Mouse (Mus musculus) liver, embryonic 16.5 days (tissue): Measurements from ENCODE around the gene Gemin5. TPM values are rescaled to one million over a fixed set of nuclear protein-coding genes. Genes with fewer than 3 reads are reported as not detected.
A peak's percentile ranks its signal among the peaks of the same experiment; 100 is the strongest.
"Not testable (repeated sequence)": the region's sequence is repeated elsewhere in the genome, so short reads cannot be mapped to it uniquely, and the experiment has no call there.

Source experiments
- ATAC-seq: fragments of 200-750 bp; cut with Nextera tagmentation; 2 replicates; pipeline ENCODE4 v1.8.0; 2017; ENCODE audit warnings: low read depth, mild to moderate bottlenecking, moderate number of reproducible peaks, moderate library complexity
- H3K27ac ChIP-seq: fragments of 300-500 bp; sonication (generic); 2 replicates; pipeline ENCODE4 v1.5.1; 2014; ENCODE audit warnings: mild to moderate bottlenecking, low read length
- H3K27me3 ChIP-seq: fragments of 300-500 bp; sonication (generic); 2 replicates; pipeline ENCODE4 v1.6.1; 2014; ENCODE audit warnings: low read depth, low read length, mixed read lengths; ENCODE audit not compliant: control insufficient read depth, insufficient read depth
- H3K36me3 ChIP-seq: fragments of 300-500 bp; sonication (generic); 2 replicates; pipeline ENCODE4 v1.6.1; 2014; ENCODE audit warnings: mild to moderate bottlenecking; ENCODE audit not compliant: control insufficient read depth, insufficient read depth
- H3K4me1 ChIP-seq: fragments of 300-500 bp; sonication (generic); 2 replicates; pipeline ENCODE4 v1.6.1; 2014; ENCODE audit warnings: low read depth, low read length, mixed read lengths; ENCODE audit not compliant: control insufficient read depth
- H3K4me2 ChIP-seq: fragments of 300-500 bp; sonication (generic); 2 replicates; pipeline ENCODE4 v1.6.1; 2014; ENCODE audit warnings: low read depth, low read length, mixed read lengths
- H3K4me3 ChIP-seq: fragments of 300-500 bp; sonication (generic); 2 replicates; pipeline ENCODE4 v1.5.1; 2014; ENCODE audit warnings: low read depth, mild to moderate bottlenecking, low read length
- H3K9ac ChIP-seq: fragments of 300-500 bp; sonication (generic); 2 replicates; pipeline ENCODE4 v1.6.1; 2014; ENCODE audit warnings: low read depth, low read length
- H3K9me3 ChIP-seq: fragments of 300-500 bp; sonication (generic); replicated peaks from 2 replicates; pipeline ENCODE4 v1.6.1; 2016; ENCODE audit warnings: low read length; ENCODE audit not compliant: control insufficient read depth
- WGBS: fragments of 180-500 bp; shearing (Covaris S2); extraction: QIAGEN DNeasy Blood & Tissue Kit; methylation state at CpG from one replicate; pipeline ENCODE4 v1.1.7; 2014; ENCODE audit not compliant: insufficient replicate concordance; 5-methylcytosine and 5-hydroxymethylcytosine counted together
- polyA plus RNA-seq: library from polyadenylated mRNA; unstranded; fragments of >200 nt; fragmentation: Nextera tagmentation; extraction: Ambion mirVana; gene quantifications from 2 replicates; pipeline ENCODE4 v1.2.1, GENCODE M21; 2015

The Gemin5 gene
- polyA plus RNA-seq, 1 experiment from 2014 or later = 7.2 TPM

DNA sequence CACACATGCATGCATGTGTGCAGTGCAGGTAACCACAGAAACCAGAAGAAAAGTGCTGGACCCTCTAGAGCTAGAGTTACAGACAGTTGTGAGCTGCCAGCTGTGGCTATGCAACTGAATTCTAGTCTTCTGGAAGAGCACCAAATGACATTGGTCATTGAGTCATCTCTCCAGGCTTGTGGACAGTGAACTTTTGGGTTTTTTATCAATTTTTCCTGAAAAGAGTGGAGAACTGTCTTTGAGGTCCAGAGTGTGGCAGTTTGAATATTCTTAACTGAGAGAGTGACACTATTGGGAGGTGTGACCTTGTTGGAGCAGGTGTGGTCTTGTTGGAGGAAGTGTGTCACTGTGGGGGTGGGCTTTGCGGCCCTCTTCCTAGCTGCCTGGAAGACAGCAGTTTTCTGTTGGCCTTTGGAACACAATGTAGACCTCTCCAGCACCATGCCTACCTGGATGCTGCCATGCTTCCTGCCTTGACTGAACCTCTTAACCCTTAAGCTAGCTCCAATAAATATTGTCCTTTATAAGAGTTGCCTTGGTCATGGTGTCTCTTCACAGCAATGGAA, 42.1 kb upstream of the Gemin5 start:
- Histone ChIP-seq H3K9ac (no peak overlapping the region), H3K27me3 (no peaks in the 10 kb centered on the region), H3K9me3 (no peaks in the 10 kb centered on the region), H3K4me3 (no peak overlapping the region), H3K27ac (no peak overlapping the region), H3K4me1 (peaks cover 23% of the 10 kb centered on the region), H3K4me2 (no peak overlapping the region), H3K36me3 (no peaks in the 10 kb centered on the region)
- no peak for ATAC-seq
- 57% methylated on average over 1 of the region's 1 CpGs for WGBS

DNA sequence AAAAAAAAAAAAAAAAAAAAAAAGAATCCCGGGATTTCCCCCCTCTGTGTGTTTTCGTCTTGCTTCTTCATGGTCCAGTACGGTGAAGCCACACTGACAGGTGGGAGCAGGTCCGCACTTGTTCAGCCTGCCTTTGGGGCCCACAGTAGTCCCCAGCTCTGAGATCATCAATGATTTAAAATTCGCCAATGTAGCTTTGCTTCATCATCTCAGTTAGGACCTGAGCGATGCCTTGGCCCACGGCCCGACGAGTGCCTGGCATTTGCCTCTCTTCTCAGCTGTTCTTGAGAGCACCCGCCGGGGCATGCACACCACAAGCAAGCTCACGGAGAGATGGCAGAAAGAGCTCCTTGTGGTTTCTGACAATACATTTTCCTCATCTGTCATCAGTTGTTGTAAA, 32.7 kb upstream of the Gemin5 start:
- no peaks in the 10 kb centered on the region for H3K27me3 ChIP-seq
- H3K4me2 ChIP-seq = no peak overlapping the region
- no peaks in the 10 kb centered on the region for H3K9me3 ChIP-seq
- H3K27ac ChIP-seq = no peak overlapping the region
- WGBS = 82% methylated on average over 12 of the region's 12 CpGs
- H3K36me3 ChIP-seq = no peaks in the 10 kb centered on the region
- ATAC-seq = no peak
- peaks cover 8% of the 10 kb centered on the region; the same call in 1 of the 2 replicates for H3K4me1 ChIP-seq
- no peak overlapping the region for H3K4me3 ChIP-seq
- H3K9ac ChIP-seq = no peak overlapping the region

DNA sequence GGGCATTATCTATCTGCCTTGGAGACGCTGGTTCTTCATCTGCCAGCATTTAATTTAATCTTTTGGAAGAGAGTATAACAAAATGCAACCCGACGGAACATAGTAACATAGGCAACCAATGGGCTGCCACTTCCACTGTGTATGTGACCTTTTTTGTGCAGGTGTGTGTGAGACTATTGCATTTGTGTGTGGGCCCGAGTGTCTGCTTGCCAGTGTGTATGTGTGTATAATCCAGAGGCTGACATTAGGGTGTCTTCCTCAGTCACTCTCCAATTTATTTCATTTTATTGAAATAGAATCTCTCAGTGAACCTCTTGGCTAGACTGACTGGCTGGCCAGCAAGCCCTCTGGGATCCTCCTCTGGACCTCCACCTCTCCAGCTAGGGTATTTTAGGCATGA, 31.9 kb upstream of the Gemin5 start:
- Histone ChIP-seq H3K4me2 (peak overlapping the region; percentile 58), H3K9ac (no peak overlapping the region; the same call in 1 of the 2 replicates), H3K4me3 (no peak overlapping the region; the same call in 1 of the 2 replicates), H3K27ac (no peak overlapping the region), H3K9me3 (no peaks in the 10 kb centered on the region), H3K27me3 (no peaks in the 10 kb centered on the region), H3K4me1 (peaks cover 8% of the 10 kb centered on the region; the same call in 1 of the 2 replicates), H3K36me3 (no peaks in the 10 kb centered on the region)
- 69% methylated on average over 4 of the region's 4 CpGs for WGBS
- no peak for ATAC-seq

DNA sequence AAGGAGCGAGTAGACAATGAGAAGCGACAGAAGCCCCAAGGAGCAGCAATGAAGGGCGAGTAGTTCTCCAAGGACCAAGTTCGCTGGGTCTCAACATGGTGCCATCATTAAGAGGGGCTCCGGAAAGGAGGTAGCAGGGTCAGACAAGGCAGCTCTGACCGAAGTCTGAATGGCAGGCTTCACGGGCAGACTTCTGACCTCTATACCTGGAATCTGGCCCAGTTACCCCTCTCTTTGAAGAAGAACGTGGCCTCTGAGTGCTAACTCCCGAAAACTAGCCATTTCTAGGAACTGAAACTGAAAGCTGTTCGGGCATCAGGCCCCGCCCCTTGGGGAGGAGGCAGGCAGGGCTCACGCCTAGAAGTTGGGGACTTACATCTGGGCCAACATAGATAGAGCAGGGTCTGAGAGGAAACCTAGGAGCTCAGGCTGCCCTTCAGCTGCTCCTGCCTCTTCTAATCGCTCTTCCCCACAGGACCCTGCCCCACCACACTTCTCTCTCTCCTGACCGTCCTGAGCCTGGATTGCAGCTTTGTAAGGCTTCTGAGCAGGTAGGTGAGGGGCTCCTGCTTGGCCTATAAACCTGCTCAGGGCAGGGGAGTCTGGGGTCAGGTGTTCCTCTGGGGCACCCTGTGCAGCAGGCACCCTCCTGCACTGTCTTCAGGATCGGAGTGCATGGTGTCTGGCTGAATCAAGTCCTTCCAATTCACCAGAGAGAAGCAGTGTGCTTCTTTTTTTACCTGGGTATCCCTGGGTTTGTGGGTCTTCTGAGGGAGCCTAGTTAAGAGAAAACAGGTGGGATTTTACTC, 31.1 kb upstream of the Gemin5 start, which contains the start of the genes Igtp and Irgm2:
Igtp (plus strand) TSS at position 328 of the 809 bp plus-strand sequence.
Irgm2 (plus strand) TSS at position 390 of the 809 bp plus-strand sequence.
- not testable (repeated sequence) for H3K4me1 ChIP-seq, H3K27me3 ChIP-seq, H3K36me3 ChIP-seq, H3K9me3 ChIP-seq
- Histone ChIP-seq H3K4me2 (peak within 1 kb of the TSS; percentile 58), H3K4me3 (peak within 1 kb of the TSS; percentile 74), H3K9ac (peak within 1 kb of the TSS; percentile 80), H3K27ac (peak within 1 kb of the TSS; percentile 86)
- peak; percentile 96 for ATAC-seq
- 4% methylated on average over 13 of the region's 15 CpGs for WGBS

DNA sequence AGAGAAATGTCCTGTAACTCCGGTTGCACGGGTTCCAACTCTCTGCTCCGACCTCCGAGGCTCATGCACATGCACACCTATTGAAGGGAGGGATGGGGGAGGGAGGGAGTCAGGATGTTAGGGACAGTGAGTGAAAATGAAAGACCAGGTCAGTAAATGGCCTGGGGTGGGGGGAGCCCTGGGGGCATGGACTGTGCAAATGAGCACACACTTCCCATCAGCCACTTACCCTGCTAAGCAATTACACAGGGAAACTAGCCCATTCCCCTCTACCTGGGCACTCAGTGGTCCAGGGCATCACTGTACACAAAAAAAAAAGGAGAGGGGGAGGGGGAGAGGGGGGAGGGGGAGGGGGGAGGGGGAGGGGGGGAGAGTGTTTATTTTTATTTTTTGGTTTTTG, 30.3 kb upstream of the Gemin5 start:
- 99% methylated on average over 4 of the region's 4 CpGs for WGBS
- Histone ChIP-seq H3K27ac (no peak overlapping the region), H3K4me2 (peak overlapping the region; percentile 58), H3K36me3 (no peaks in the 10 kb centered on the region), H3K4me3 (peak overlapping the region; percentile 74), H3K4me1 (peaks cover 8% of the 10 kb centered on the region; the same call in 1 of the 2 replicates), H3K9ac (no peak overlapping the region), H3K9me3 (no peaks in the 10 kb centered on the region), H3K27me3 (no peaks in the 10 kb centered on the region)
- ATAC-seq = no peak

DNA sequence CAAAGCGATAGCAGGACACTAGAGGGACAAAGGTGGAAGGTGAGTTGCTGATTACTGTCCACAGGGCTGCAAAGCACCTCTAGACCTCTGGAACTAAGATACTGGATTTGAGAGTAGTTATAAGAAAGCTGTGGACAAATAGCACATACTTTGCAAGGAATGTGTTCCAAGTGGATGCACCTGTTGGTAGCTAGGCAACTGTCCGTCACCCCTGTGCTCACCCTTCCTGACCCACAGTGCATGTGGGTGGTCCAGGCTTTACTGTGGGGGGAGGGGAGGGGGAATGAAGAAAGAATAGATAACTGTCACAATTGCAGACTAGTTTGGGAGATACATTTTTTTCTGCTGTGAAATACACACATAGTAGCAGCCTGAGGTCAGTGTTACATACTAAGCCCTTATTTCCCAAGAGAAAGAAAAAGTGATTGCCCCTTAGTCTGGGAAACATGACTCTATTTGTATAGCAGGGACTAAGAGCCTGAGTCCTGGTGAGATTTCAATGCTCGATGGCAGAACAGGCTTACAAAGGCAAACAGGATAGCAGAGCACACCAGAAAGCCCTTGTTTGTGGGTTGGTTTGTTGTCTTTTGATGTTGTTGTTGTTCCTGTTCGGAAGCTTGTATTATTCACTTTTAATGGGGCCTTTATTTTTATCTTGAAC, 25.7 kb upstream of the Gemin5 start:
- Histone ChIP-seq H3K4me1 (peaks cover 3% of the 10 kb centered on the region; the same call in 1 of the 2 replicates), H3K27me3 (no peaks in the 10 kb centered on the region), H3K36me3 (no peaks in the 10 kb centered on the region), H3K4me3 (no peak overlapping the region), H3K27ac (no peak overlapping the region), H3K9ac (no peak overlapping the region), H3K4me2 (no peak overlapping the region), H3K9me3 (no peaks in the 10 kb centered on the region)
- ATAC-seq = no peak
- 42% methylated on average over 4 of the region's 4 CpGs for WGBS

DNA sequence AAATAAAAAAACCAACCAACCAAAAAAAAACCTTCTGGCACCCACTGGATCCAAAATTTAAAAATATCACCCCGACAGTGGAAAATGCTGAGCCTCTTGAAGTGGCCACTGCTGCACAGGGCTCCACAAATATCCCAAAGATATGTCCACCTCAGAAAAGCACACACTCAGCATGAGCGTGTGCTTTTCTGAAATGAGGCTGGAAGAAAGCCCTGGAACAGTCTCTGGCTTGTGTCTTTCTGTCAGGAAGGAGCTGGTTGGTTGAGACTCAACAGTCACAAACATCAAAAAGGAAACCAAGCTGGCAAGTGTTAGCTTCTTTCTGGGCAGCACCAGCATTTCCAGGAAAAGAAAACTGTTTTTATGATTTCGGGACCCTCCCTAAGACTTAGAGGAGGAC, 25.0 kb upstream of the Gemin5 start:
- no peak overlapping the region for H3K4me2 ChIP-seq
- 54% methylated on average over 3 of the region's 3 CpGs for WGBS
- no peak overlapping the region for H3K4me3 ChIP-seq
- no peaks in the 10 kb centered on the region for H3K27me3 ChIP-seq
- no peaks in the 10 kb centered on the region for H3K9me3 ChIP-seq
- H3K27ac ChIP-seq = no peak overlapping the region
- no peaks in the 10 kb centered on the region for H3K4me1 ChIP-seq
- no peak overlapping the region for H3K9ac ChIP-seq
- no peak for ATAC-seq
- H3K36me3 ChIP-seq = no peaks in the 10 kb centered on the region

DNA sequence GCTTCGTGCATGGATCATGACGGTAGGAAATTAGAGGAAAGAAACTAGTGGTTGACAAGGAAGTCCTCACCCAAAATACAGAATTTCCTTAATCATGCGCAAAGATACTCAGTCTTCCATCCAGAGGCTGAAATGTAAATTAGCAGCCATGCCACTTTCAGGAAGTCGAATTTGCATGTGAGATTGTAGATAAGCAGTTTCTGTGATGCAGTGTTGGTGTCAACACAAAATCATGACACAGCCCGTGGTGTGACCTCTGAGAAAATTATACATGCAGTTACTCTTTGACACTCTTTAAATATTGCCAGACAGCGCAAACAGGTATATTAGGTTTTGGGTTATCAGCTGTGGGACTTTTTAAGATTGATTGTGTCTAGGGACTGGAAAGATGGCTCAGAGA, 21.3 kb upstream of the Gemin5 start:
- WGBS = 72% methylated on average over 6 of the region's 6 CpGs
- H3K36me3 ChIP-seq = no peaks in the 10 kb centered on the region
- H3K27ac ChIP-seq = no peak overlapping the region
- H3K4me2 ChIP-seq = no peak overlapping the region
- no peaks in the 10 kb centered on the region for H3K4me1 ChIP-seq
- H3K9ac ChIP-seq = no peak overlapping the region
- H3K4me3 ChIP-seq = no peak overlapping the region
- ATAC-seq = no peak
- H3K9me3 ChIP-seq = no peaks in the 10 kb centered on the region
- H3K27me3 ChIP-seq = no peaks in the 10 kb centered on the region
